Mouse (Mus musculus): ENCODE data around the gene Gimap7. TPM values are rescaled to one million over a fixed set of nuclear protein-coding genes. Genes with fewer than 3 reads are reported as not detected.
A peak's percentile ranks its signal among the peaks of the same experiment; 100 is the strongest.

The Gimap7 gene
- polyA plus RNA-seq, 1 experiment from 2014 or later = not detected

DNA sequence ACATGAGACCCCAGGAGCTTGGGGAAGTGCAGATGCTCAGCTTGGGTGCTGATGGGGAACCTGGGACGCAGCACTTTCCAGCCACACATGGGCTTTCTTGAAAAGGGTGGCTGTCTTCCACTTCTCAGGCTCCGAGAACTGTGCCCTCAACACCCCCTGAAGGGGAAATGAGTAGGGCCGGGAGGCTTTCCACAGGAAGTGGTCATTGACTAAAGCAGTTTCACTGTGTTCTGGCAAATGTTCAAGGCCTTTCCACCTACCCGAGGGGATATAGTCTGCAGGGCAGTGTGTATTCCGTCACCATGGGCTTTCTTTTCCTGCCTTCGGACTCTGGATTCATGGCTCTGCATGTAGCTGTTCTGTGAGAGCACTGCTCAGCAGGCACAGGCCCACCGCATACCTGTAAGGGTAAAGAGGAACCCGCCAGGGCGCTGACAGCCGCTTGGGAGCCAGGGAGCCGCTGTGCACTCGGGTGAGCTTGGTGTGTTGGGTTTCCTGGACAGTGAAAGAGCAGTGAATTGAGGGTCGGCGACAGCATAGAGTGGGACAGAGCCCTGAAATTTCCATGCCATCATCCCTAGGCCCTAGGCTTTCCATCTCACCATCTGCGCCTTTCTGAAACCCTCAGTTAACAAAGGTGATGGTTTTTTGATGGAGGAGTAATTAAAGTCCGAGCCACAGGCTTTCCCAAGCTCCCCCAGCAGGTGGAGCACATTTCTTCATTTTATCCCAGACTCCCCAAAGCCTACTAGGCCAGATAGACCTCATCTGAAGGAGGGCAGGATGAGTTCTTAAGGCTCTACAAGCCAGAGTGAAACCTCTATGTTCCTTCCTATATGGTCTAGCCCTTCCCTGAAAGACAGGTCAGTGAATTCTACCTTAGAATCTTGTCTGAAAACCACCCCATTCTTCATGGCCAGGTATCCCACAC lies 27.8 kb downstream of the Gimap7 start, which contains the start of gene Gimap5:
Gimap5 (plus strand) TSS at position 239 of the 931 bp plus-strand sequence.
- H3K4me2 ChIP-seq (replicated peaks) = 0 out of 2 replicates have a peak within 1 kb of the TSS, but pooled peaks have one; percentile 17
- no peaks in the 10 kb centered on the region for H3K36me3 ChIP-seq
- H3K4me1 ChIP-seq = peaks cover 13% of the 10 kb centered on the region
- 38% methylated on average over 16 of the region's 16 CpGs for WGBS
- H3K4me3 ChIP-seq = no peak within 1 kb of the TSS
- no peak within 1 kb of the TSS for H3K9ac ChIP-seq
- no peak for ATAC-seq (ENCODE audit: insufficient number of reproducible peaks, insufficient read depth, low FRiP score, low TSS enrichment)
- no peak within 1 kb of the TSS for H3K27ac ChIP-seq
- no peaks in the 10 kb centered on the region for H3K9me3 ChIP-seq
- peaks cover 30% of the 10 kb centered on the region for H3K27me3 ChIP-seq

GRCm38 (mm10) chr6:48747091-48747966 lies 28.9 kb downstream of the Gimap7 start:
- Histone ChIP-seq H3K4me1 (peaks cover 12% of the 10 kb centered on the region), H3K4me3 (no peak overlapping the region), H3K27me3 (peaks cover 19% of the 10 kb centered on the region), H3K4me2 (replicated peaks) (no peak overlapping the region), H3K27ac (no peak overlapping the region), H3K9ac (no peak overlapping the region), H3K9me3 (no peaks in the 10 kb centered on the region), H3K36me3 (no peaks in the 10 kb centered on the region)
- ATAC-seq (ENCODE audit: insufficient number of reproducible peaks, insufficient read depth, low FRiP score, low TSS enrichment) = no peak
- WGBS = 59% methylated on average over 7 of the region's 7 CpGs

DNA sequence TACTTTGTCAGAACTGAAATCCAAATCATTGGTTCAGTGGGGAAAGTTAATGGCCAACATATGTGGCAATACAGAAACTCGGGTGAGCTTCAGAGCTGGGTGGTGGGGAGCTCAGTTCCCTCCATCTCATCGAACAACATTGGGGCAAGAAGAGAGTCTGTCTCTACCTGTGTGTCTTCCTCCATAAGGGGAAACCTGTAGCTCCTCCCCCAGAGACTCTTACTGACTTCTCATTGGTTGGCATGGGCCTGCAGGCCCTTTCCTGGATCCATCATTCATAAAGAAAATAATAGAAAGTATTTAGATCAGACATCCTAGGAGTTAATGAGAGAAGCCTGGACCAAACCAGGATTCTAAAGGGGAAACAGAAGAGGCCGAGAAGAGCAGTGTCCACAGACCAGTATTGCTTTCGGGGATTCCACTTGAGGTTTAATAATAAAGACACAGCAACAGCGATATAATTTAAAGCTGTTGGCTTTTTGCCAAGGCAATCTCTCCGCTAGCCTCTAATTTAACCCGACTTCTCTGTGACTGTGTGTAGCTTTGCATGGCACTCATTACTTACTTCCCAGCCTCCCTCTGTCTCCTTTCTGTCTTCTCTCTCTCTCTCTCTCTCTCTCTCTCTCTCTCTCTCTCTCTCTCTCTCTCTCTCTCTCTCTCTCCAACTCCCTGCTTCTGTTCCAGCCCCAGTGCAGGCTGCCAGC lies 45.3 kb downstream of the Gimap7 start:
- H3K27me3 ChIP-seq = no peaks in the 10 kb centered on the region
- H3K27ac ChIP-seq = no peak overlapping the region
- H3K36me3 ChIP-seq = no peaks in the 10 kb centered on the region
- no peak overlapping the region for H3K9ac ChIP-seq
- no peak overlapping the region for H3K4me2 ChIP-seq (replicated peaks)
- ATAC-seq (ENCODE audit: insufficient number of reproducible peaks, insufficient read depth, low FRiP score, low TSS enrichment) = no peak
- no peaks in the 10 kb centered on the region for H3K4me1 ChIP-seq
- 72% methylated on average over 7 of the region's 7 CpGs for WGBS
- no peaks in the 10 kb centered on the region for H3K9me3 ChIP-seq
- no peak overlapping the region for H3K4me3 ChIP-seq

- ATAC-seq (ENCODE audit: insufficient number of reproducible peaks, insufficient read depth, low FRiP score, low TSS enrichment) = no peak
- Histone ChIP-seq H3K27ac (no peak overlapping the region), H3K9me3 (no peaks in the 10 kb centered on the region), H3K9ac (no peak overlapping the region), H3K36me3 (no peaks in the 10 kb centered on the region), H3K27me3 (no peaks in the 10 kb centered on the region), H3K4me1 (no peaks in the 10 kb centered on the region), H3K4me2 (replicated peaks) (no peak overlapping the region), H3K4me3 (no peak overlapping the region)
- WGBS = 96% methylated on average over 10 of the region's 10 CpGs
These were observed 46.1 kb downstream of the Gimap7 start for GRCm38 (mm10) chr6:48764496-48764895.

GRCm38 (mm10) chr6:48768178-48768869 lies 49.9 kb downstream of the Gimap7 start:
- Histone ChIP-seq H3K4me2 (replicated peaks) (no peak overlapping the region), H3K9ac (no peak overlapping the region), H3K27ac (no peak overlapping the region), H3K36me3 (no peaks in the 10 kb centered on the region), H3K4me3 (no peak overlapping the region), H3K4me1 (no peaks in the 10 kb centered on the region), H3K27me3 (no peaks in the 10 kb centered on the region), H3K9me3 (no peaks in the 10 kb centered on the region)
- WGBS = 68% methylated on average over 9 of the region's 9 CpGs
- ATAC-seq (ENCODE audit: insufficient number of reproducible peaks, insufficient read depth, low FRiP score, low TSS enrichment) = no peak

DNA sequence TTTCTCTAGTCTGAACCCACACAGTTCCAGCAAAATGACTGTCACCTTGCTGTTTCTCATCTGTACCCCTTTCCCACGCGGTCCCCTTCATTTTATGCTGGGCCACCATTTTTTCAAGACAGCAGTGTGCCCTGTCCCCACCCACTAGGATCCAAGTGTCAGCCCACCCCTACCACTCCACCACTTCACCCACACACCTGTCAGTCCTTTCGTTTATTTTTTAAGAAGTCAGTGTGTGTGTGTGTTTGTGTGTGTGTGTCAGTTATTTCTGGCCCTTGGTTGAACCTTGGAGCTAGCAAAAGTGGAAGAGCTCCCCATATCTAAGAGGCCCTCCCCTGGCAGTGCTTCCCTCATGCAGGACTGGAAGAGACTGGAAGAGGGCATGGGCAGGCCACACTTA lies 50.5 kb downstream of the Gimap7 start:
- Histone ChIP-seq H3K36me3 (no peaks in the 10 kb centered on the region), H3K27me3 (no peaks in the 10 kb centered on the region), H3K4me3 (no peak overlapping the region), H3K27ac (no peak overlapping the region), H3K4me1 (no peaks in the 10 kb centered on the region), H3K9ac (no peak overlapping the region), H3K9me3 (no peaks in the 10 kb centered on the region), H3K4me2 (replicated peaks) (no peak overlapping the region)
- WGBS = 87% methylated on average over 3 of the region's 3 CpGs
- ATAC-seq (ENCODE audit: insufficient number of reproducible peaks, insufficient read depth, low FRiP score, low TSS enrichment) = no peak

DNA sequence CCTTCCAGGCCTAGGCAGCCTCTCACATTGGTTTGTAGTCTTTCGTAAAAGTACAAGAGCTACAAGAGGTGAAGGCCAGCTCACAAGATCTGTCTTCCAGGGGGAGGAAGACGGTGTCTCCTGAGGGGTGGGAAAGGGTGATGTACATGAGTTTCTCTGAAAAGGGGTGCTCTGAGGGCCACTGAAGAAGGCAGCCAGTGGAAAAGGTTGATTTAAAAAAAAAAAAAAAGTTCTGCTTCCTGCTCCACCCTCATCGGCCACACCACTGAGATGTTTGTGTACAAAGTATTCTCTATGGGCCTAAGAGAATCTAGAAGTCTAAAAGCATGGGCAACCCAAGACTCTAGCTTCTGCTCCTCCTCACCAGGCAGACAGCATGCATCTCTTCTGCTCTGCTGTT lies 52.3 kb downstream of the Gimap7 start, which contains the start of gene Gimap3:
Gimap3 (minus strand) TSS at position 156 of the 400 bp plus-strand sequence.
- Histone ChIP-seq H3K36me3 (no peaks in the 10 kb centered on the region), H3K9ac (no peak within 1 kb of the TSS), H3K27me3 (no peaks in the 10 kb centered on the region), H3K4me3 (no peak within 1 kb of the TSS), H3K27ac (no peak within 1 kb of the TSS), H3K9me3 (no peaks in the 10 kb centered on the region), H3K4me1 (no peaks in the 10 kb centered on the region), H3K4me2 (replicated peaks) (no peak within 1 kb of the TSS)
- ATAC-seq (ENCODE audit: insufficient number of reproducible peaks, insufficient read depth, low FRiP score, low TSS enrichment) = no peak
- WGBS = 87% methylated on average over 3 of the region's 3 CpGs

- ATAC-seq (ENCODE audit: insufficient number of reproducible peaks, insufficient read depth, low FRiP score, low TSS enrichment) = no peak
- Histone ChIP-seq H3K4me1 (no peaks in the 10 kb centered on the region), H3K27ac (no peak overlapping the region), H3K9me3 (no peaks in the 10 kb centered on the region), H3K4me3 (no peak overlapping the region), H3K36me3 (no peaks in the 10 kb centered on the region), H3K4me2 (replicated peaks) (no peak overlapping the region), H3K9ac (no peak overlapping the region), H3K27me3 (no peaks in the 10 kb centered on the region)
- 7% methylated on average over 8 of the region's 8 CpGs for WGBS
These were observed 53.6 kb downstream of the Gimap7 start for GRCm38 (mm10) chr6:48772030-48772429.

Other genes starting within 250 kb of the Gimap7 start
- 21.3 and 21.5 TPM in 2 replicates for gene Atp6v0e2, start 181.0 kb upstream of the Gimap7 start, polyA plus RNA-seq (2016; fragmentation: Nextera tagmentation; extraction: Ambion mirVana)
- gene Lrrc61, start 163.8 kb upstream of the Gimap7 start, polyA plus RNA-seq (2016; fragmentation: Nextera tagmentation; extraction: Ambion mirVana) = 8.1 and 13.5 TPM in 2 replicates
- gene Rarres2, start 145.8 kb upstream of the Gimap7 start, polyA plus RNA-seq (2016; fragmentation: Nextera tagmentation; extraction: Ambion mirVana) = 6.9 TPM in 2 replicates
- not detected in 2 replicates for gene Gm45021, start 129.0 kb upstream of the Gimap7 start, polyA plus RNA-seq (2016; fragmentation: Nextera tagmentation; extraction: Ambion mirVana)
- 35.0 and 35.2 TPM in 2 replicates for gene Repin1, start 124.7 kb upstream of the Gimap7 start, polyA plus RNA-seq (2016; fragmentation: Nextera tagmentation; extraction: Ambion mirVana)
- not detected in 2 replicates for gene Gm44965, start 124.7 kb upstream of the Gimap7 start, polyA plus RNA-seq (2016; fragmentation: Nextera tagmentation; extraction: Ambion mirVana)
- 10.6 and 11.0 TPM in 2 replicates for gene Zfp775, start 116.6 kb upstream of the Gimap7 start, polyA plus RNA-seq (2016; fragmentation: Nextera tagmentation; extraction: Ambion mirVana)
- gene AI854703, start 91.9 kb upstream of the Gimap7 start, polyA plus RNA-seq (2016; fragmentation: Nextera tagmentation; extraction: Ambion mirVana) = 1.5 and 2.0 TPM in 2 replicates
- 0.36 and 0.74 TPM in 2 replicates for gene Gimap8, start 71.4 kb upstream of the Gimap7 start, polyA plus RNA-seq (2016; fragmentation: Nextera tagmentation; extraction: Ambion mirVana)
- 11.6 and 13.7 TPM in 2 replicates for gene Gimap9, start 42.5 kb upstream of the Gimap7 start, polyA plus RNA-seq (2016; fragmentation: Nextera tagmentation; extraction: Ambion mirVana)
- gene Gimap4, start 34.1 kb upstream of the Gimap7 start, polyA plus RNA-seq (2016; fragmentation: Nextera tagmentation; extraction: Ambion mirVana) = 7.0 and 9.0 TPM in 2 replicates
- gene Gimap6, start 10.4 kb upstream of the Gimap7 start, polyA plus RNA-seq (2016; fragmentation: Nextera tagmentation; extraction: Ambion mirVana) = 15.3 and 16.3 TPM in 2 replicates
- gene Gm28053, start within 50 bp of the Gimap7 start, polyA plus RNA-seq (2016; fragmentation: Nextera tagmentation; extraction: Ambion mirVana) = not detected in 2 replicates
- 7.5 and 7.6 TPM in 2 replicates for gene Gimap1, start 20.4 kb downstream of the Gimap7 start, polyA plus RNA-seq (2016; fragmentation: Nextera tagmentation; extraction: Ambion mirVana)
- gene Gimap5, start 27.6 kb downstream of the Gimap7 start, polyA plus RNA-seq (2016; fragmentation: Nextera tagmentation; extraction: Ambion mirVana) = 1.7 and 1.8 TPM in 2 replicates
- gene Gimap3, start 52.2 kb downstream of the Gimap7 start, polyA plus RNA-seq (2016; fragmentation: Nextera tagmentation; extraction: Ambion mirVana) = not detected in 2 replicates
- gene Tmem176a, start 122.3 kb downstream of the Gimap7 start, polyA plus RNA-seq (2016; fragmentation: Nextera tagmentation; extraction: Ambion mirVana) = 44.0 and 45.1 TPM in 2 replicates
- gene Tmem176b, start 122.9 kb downstream of the Gimap7 start, polyA plus RNA-seq (2016; fragmentation: Nextera tagmentation; extraction: Ambion mirVana) = 158 and 161 TPM in 2 replicates
- gene Aoc1, start 154.3 kb downstream of the Gimap7 start, polyA plus RNA-seq (2016; fragmentation: Nextera tagmentation; extraction: Ambion mirVana) = not detected in 2 replicates
- gene 1600015I10Rik, start 211.3 kb downstream of the Gimap7 start, polyA plus RNA-seq (2016; fragmentation: Nextera tagmentation; extraction: Ambion mirVana) = not detected in 2 replicates